Comparison of ENCODE assay signal across 9 mouse cellular contexts in the genomic region with DNA sequence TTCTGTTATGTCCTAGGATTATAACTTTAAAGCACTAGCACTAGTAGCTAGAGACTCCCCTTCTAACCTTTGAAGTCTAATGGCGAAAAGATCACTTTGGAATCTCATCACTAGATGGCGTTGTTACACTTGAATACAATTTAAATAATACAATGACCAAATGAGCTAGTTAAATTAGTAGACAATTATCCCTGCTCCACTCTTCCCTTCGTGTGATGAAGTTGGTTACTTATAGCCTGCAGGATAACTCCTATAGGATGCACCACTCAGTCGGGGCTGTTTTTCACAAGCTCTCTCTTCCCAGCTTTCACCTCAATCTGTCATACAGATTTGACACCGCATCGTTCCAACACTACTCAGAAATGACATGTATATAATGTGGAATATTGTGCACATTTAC.
DNase-seq lines count a peak whose midpoint lies in the region; ATAC-seq and TF ChIP-seq lines count a peak whose summit lies in the region.
"Had no signal": no experiment of that assay in that cellular context is flagged by ENCODE, and none has a peak within 500 bp of the region (broad histone marks: within the 10 kb centered on the region; RNA-seq: fewer than 3 reads in every experiment).

No protein-coding gene starts in this region.

- H3K9me3 ChIP-seq in midbrain, embryonic 11.5 days (ENCODE audit: control insufficient read depth, low read length) = no peaks in the 10 kb centered on the region
- H3K9me3 ChIP-seq in midbrain, embryonic 10.5 days (replicated peaks) = no peaks in the 10 kb centered on the region
- no peaks in the 10 kb centered on the region for H3K9me3 ChIP-seq in forebrain, embryonic 12.5 days
- no peaks in the 10 kb centered on the region for H3K9me3 ChIP-seq in midbrain, embryonic 13.5 days
- no peaks in the 10 kb centered on the region for H3K9me3 ChIP-seq in heart, embryonic 11.5 days (replicated peaks; ENCODE audit: control insufficient read depth, low read length)

- H3K9ac ChIP-seq in midbrain, embryonic 11.5 days (ENCODE audit: low read length) = no peak overlapping the region
- H3K9ac ChIP-seq in forebrain, embryonic 12.5 days = no peak overlapping the region
- no peak overlapping the region for H3K9ac ChIP-seq in midbrain, embryonic 13.5 days (replicated peaks)
- no peak overlapping the region for H3K9ac ChIP-seq in heart, embryonic 11.5 days (ENCODE audit: low read depth, low read length)

- no peak overlapping the region for H3K27ac ChIP-seq in cerebellum, adult 2 months (ENCODE audit: insufficient read depth, low read length)
- no peak overlapping the region for H3K27ac ChIP-seq in midbrain, embryonic 11.5 days (ENCODE audit: low read depth, low read length)
- H3K27ac ChIP-seq in midbrain, embryonic 10.5 days (replicated peaks) = no peak overlapping the region
- H3K27ac ChIP-seq in forebrain, embryonic 12.5 days = no peak overlapping the region
- no peak overlapping the region for H3K27ac ChIP-seq in midbrain, embryonic 13.5 days
- H3K27ac ChIP-seq in heart, embryonic 11.5 days (ENCODE audit: low read depth, low read length) = no peak overlapping the region

- peak; percentile 77 for ATAC-seq in midbrain, embryonic 11.5 days (ENCODE audit: low FRiP score)
- peak; percentile 60 for ATAC-seq in forebrain, embryonic 12.5 days (ENCODE audit: low FRiP score)
- ATAC-seq in midbrain, embryonic 13.5 days = peak; percentile 78
- no peak for ATAC-seq in heart, embryonic 11.5 days (replicated peaks; ENCODE audit: insufficient number of reproducible peaks, low FRiP score, low TSS enrichment)

- H3K36me3 ChIP-seq in midbrain, embryonic 11.5 days (ENCODE audit: control insufficient read depth, insufficient read depth, low read length) = no peaks in the 10 kb centered on the region
- H3K36me3 ChIP-seq in midbrain, embryonic 10.5 days = no peaks in the 10 kb centered on the region
- H3K36me3 ChIP-seq in forebrain, embryonic 12.5 days (replicated peaks) = no peaks in the 10 kb centered on the region
- no peaks in the 10 kb centered on the region for H3K36me3 ChIP-seq in midbrain, embryonic 13.5 days
- H3K36me3 ChIP-seq in heart, embryonic 11.5 days (ENCODE audit: control insufficient read depth, insufficient read depth, low read length) = no peaks in the 10 kb centered on the region

- WGBS in cerebellum, adult 2 months = 10% methylated on average over 6 of the region's 6 CpGs
- WGBS in midbrain, embryonic 11.5 days = 29% methylated on average over 6 of the region's 6 CpGs
- WGBS in midbrain, embryonic 10.5 days = 37% methylated on average over 6 of the region's 6 CpGs
- WGBS in forebrain, embryonic 12.5 days = 29% methylated on average over 6 of the region's 6 CpGs
- 21% methylated on average over 6 of the region's 6 CpGs for WGBS in midbrain, embryonic 13.5 days
- WGBS in heart, embryonic 11.5 days (ENCODE audit: insufficient replicate concordance) = 32% methylated on average over 6 of the region's 6 CpGs

- no peak for TF ChIP-seq POLR2A in cerebellum, adult 2 months (IDR thresholded peaks at IDR 0.05; ENCODE audit: borderline replicate concordance, insufficient read depth, low read length)

- TF ChIP-seq CTCF in cerebellum, adult 2 months (IDR thresholded peaks at IDR 0.05; ENCODE audit: borderline replicate concordance, insufficient read depth, low read depth, low read length) = peak; percentile 45; the same call in 1 of the 2 replicates

- no peak overlapping the region for H3K4me3 ChIP-seq in cerebellum, adult 2 months (replicated peaks; ENCODE audit: insufficient read depth, low read depth, low read length)
- no peak overlapping the region for H3K4me3 ChIP-seq in midbrain, embryonic 11.5 days (ENCODE audit: low read depth, low read length)
- no peak overlapping the region for H3K4me3 ChIP-seq in midbrain, embryonic 10.5 days
- H3K4me3 ChIP-seq in forebrain, embryonic 12.5 days (replicated peaks) = no peak overlapping the region
- no peak overlapping the region for H3K4me3 ChIP-seq in midbrain, embryonic 13.5 days (replicated peaks)
- H3K4me3 ChIP-seq in heart, embryonic 11.5 days (ENCODE audit: low read depth, low read length) = no peak overlapping the region
- H3K4me3 ChIP-seq: myocyte had no signal

- peak; percentile 9 to 21 for DNase-seq in cerebellum, adult 2 months
- no peak for DNase-seq in cerebellum, adult 11-12 months
- peak; percentile 89 for DNase-seq in midbrain, embryonic 11.5 days (ENCODE audit: low spot score, missing footprints)
- DNase-seq in midbrain, embryonic 10.5 days (ENCODE audit: low spot score) = no peak
- no peak for DNase-seq in thymus, adult 18-20 months

- H3K4me1 ChIP-seq in cerebellum, adult 2 months (ENCODE audit: control insufficient read depth, insufficient read depth, low read length) = no peaks in the 10 kb centered on the region
- no peaks in the 10 kb centered on the region for H3K4me1 ChIP-seq in midbrain, embryonic 11.5 days (ENCODE audit: control insufficient read depth, insufficient read depth, low read length)
- H3K4me1 ChIP-seq in midbrain, embryonic 10.5 days = peaks cover under 1% of the 10 kb centered on the region
- H3K4me1 ChIP-seq in forebrain, embryonic 12.5 days = no peaks in the 10 kb centered on the region
- H3K4me1 ChIP-seq in midbrain, embryonic 13.5 days (replicated peaks) = peaks cover 11% of the 10 kb centered on the region
- H3K4me1 ChIP-seq in heart, embryonic 11.5 days (ENCODE audit: control insufficient read depth, insufficient read depth, low read length) = no peaks in the 10 kb centered on the region

- no peaks in the 10 kb centered on the region for H3K27me3 ChIP-seq in cerebellum, adult 2 months (ENCODE audit: control insufficient read depth, insufficient read depth, low read length)
- H3K27me3 ChIP-seq in midbrain, embryonic 11.5 days (ENCODE audit: control insufficient read depth, insufficient read depth, low read length) = peaks cover 2% of the 10 kb centered on the region; the same call in 1 of the 2 replicates
- peaks cover 29% of the 10 kb centered on the region for H3K27me3 ChIP-seq in midbrain, embryonic 10.5 days (ENCODE audit: low read depth, poor library complexity, severe bottlenecking)
- H3K27me3 ChIP-seq in forebrain, embryonic 12.5 days = no peaks in the 10 kb centered on the region
- H3K27me3 ChIP-seq in midbrain, embryonic 13.5 days = peaks cover 24% of the 10 kb centered on the region; the same call in 1 of the 2 replicates
- H3K27me3 ChIP-seq in heart, embryonic 11.5 days (ENCODE audit: control insufficient read depth, insufficient read depth, low read length) = no peaks in the 10 kb centered on the region

- no peak overlapping the region for H3K4me2 ChIP-seq in midbrain, embryonic 11.5 days
- H3K4me2 ChIP-seq in forebrain, embryonic 12.5 days = no peak overlapping the region
- no peak overlapping the region for H3K4me2 ChIP-seq in midbrain, embryonic 13.5 days (replicated peaks)
- no peak overlapping the region for H3K4me2 ChIP-seq in heart, embryonic 11.5 days

Comparison
In these comparisons a context has a peak if more than half of its experiments do, and no peak if none do; other contexts are left out.
1. DNase-seq: peak in cerebellum, adult 2 months (2 of 2) and midbrain, embryonic 11.5 days (single experiment); none in cerebellum, adult 11-12 months (single experiment), midbrain, embryonic 10.5 days (single experiment) and thymus, adult 18-20 months (0 of 2).